Mouse (Mus musculus) liver, embryonic 16.5 days (tissue): ENCODE measurements around the gene Fezf2. TPM values are rescaled to one million over a fixed set of nuclear protein-coding genes. Genes with fewer than 3 reads are reported as not detected.

Experiments
- ATAC-seq: fragments of 200-750 bp; cut with Nextera tagmentation; 2 replicates; pipeline ENCODE4 v1.8.0; 2017; ENCODE audit warnings: low read depth, mild to moderate bottlenecking, moderate number of reproducible peaks, moderate library complexity
- H3K27ac ChIP-seq: fragments of 300-500 bp; sonication (generic); 2 replicates; pipeline ENCODE4 v1.5.1; 2014; ENCODE audit warnings: mild to moderate bottlenecking, low read length
- H3K27me3 ChIP-seq: fragments of 300-500 bp; sonication (generic); 2 replicates; pipeline ENCODE4 v1.6.1; 2014; ENCODE audit warnings: low read depth, low read length, mixed read lengths; ENCODE audit not compliant: control insufficient read depth, insufficient read depth
- H3K36me3 ChIP-seq: fragments of 300-500 bp; sonication (generic); 2 replicates; pipeline ENCODE4 v1.6.1; 2014; ENCODE audit warnings: mild to moderate bottlenecking; ENCODE audit not compliant: control insufficient read depth, insufficient read depth
- H3K4me1 ChIP-seq: fragments of 300-500 bp; sonication (generic); 2 replicates; pipeline ENCODE4 v1.6.1; 2014; ENCODE audit warnings: low read depth, low read length, mixed read lengths; ENCODE audit not compliant: control insufficient read depth
- H3K4me2 ChIP-seq: fragments of 300-500 bp; sonication (generic); 2 replicates; pipeline ENCODE4 v1.6.1; 2014; ENCODE audit warnings: low read depth, low read length, mixed read lengths
- H3K4me3 ChIP-seq: fragments of 300-500 bp; sonication (generic); 2 replicates; pipeline ENCODE4 v1.5.1; 2014; ENCODE audit warnings: low read depth, mild to moderate bottlenecking, low read length
- H3K9ac ChIP-seq: fragments of 300-500 bp; sonication (generic); 2 replicates; pipeline ENCODE4 v1.6.1; 2014; ENCODE audit warnings: low read depth, low read length
- H3K9me3 ChIP-seq: fragments of 300-500 bp; sonication (generic); replicated peaks from 2 replicates; pipeline ENCODE4 v1.6.1; 2016; ENCODE audit warnings: low read length; ENCODE audit not compliant: control insufficient read depth
- WGBS: fragments of 180-500 bp; shearing (Covaris S2); extraction: QIAGEN DNeasy Blood & Tissue Kit; methylation state at CpG from one replicate; pipeline ENCODE4 v1.1.7; 2014; ENCODE audit not compliant: insufficient replicate concordance; 5-methylcytosine and 5-hydroxymethylcytosine counted together
- polyA plus RNA-seq: library from polyadenylated mRNA; unstranded; fragments of >200 nt; fragmentation: Nextera tagmentation; extraction: Ambion mirVana; gene quantifications from 2 replicates; pipeline ENCODE4 v1.2.1, GENCODE M21; 2015

The Fezf2 gene
- polyA plus RNA-seq, 1 experiment from 2014 or later: not detected

GRCm38 (mm10) chr14:12377289-12377688 lies 29.3 kb upstream of the Fezf2 start:
- Histone ChIP-seq H3K4me2 (no peak overlapping the region), H3K9me3 (no peaks in the 10 kb centered on the region), H3K27ac (no peak overlapping the region), H3K4me3 (no peak overlapping the region), H3K27me3 (no peaks in the 10 kb centered on the region), H3K36me3 (no peaks in the 10 kb centered on the region), H3K4me1 (no peaks in the 10 kb centered on the region), H3K9ac (no peak overlapping the region)
- 78% methylated on average over 2 of the region's 2 CpGs for WGBS
- no peak for ATAC-seq

DNA sequence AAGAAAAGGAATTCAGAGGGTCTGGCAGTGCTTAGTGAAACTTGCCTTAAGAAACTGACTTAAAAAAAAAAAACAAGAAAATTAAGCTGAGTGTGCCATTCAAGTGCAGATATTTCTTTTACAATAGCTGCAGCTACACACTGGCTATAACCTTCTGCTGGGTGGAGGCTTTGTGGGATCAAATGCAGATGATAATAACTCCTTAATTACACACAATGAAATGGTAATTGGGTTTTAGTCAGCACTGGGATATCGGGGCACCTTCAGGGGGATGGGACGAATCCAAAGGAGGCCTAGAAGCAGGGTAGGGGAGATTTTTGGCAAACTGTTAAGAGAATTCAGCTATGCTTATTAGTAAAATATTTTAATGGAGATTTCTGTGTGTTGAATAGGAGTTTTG lies 27.5 kb upstream of the Fezf2 start:
- Histone ChIP-seq H3K27ac (no peak overlapping the region), H3K4me1 (no peaks in the 10 kb centered on the region), H3K4me2 (no peak overlapping the region), H3K9me3 (no peaks in the 10 kb centered on the region), H3K36me3 (no peaks in the 10 kb centered on the region), H3K9ac (no peak overlapping the region), H3K4me3 (no peak overlapping the region), H3K27me3 (no peaks in the 10 kb centered on the region)
- no peak for ATAC-seq
- 66% methylated on average over 2 of the region's 2 CpGs for WGBS

GRCm38 (mm10) chr14:12350271-12350916 lies 2.4 kb upstream of the Fezf2 start:
- no peaks in the 10 kb centered on the region for H3K9me3 ChIP-seq
- no peak overlapping the region for H3K4me2 ChIP-seq
- no peaks in the 10 kb centered on the region for H3K4me1 ChIP-seq
- WGBS: 9% methylated on average over 16 of the region's 16 CpGs
- H3K27ac ChIP-seq: no peak overlapping the region
- no peak overlapping the region for H3K9ac ChIP-seq
- ATAC-seq: no peak
- no peaks in the 10 kb centered on the region for H3K36me3 ChIP-seq
- H3K4me3 ChIP-seq: no peak overlapping the region
- peaks cover 54% of the 10 kb centered on the region for H3K27me3 ChIP-seq

DNA sequence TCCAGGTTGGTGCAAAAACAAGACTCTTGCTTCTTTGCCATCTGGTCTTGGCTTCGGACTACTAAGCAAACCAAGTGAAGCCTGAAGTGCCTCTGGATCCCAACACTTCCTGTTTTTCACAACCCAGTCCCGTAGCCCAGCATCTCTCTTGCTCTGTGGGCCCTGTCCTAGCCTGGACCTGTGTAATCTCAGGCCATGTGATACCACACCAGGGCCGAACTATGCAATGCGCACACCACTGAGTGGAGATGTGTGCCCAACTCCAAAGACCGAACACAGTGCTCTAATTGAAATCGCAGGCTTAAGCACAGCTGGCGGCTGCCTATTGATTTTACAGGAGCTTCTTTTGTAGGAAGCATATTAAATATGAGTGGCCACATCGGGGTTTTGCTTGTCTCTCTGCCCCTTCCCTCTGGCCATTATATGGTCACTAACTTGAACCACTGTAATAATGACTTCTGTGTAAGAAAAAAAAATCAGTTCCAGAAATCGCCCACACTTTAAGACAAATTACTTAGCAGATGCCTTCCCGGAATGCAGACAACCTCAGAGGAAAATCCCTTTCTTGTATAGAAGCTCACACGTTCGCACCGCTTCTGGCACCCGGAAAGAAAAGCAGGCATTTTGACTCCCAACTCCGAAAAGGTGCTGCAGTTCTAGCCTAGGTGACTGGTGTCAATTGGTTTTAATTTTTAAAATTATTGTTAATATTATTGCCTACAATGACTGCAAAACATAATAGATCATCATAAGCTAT lies 1.5 kb upstream of the Fezf2 start:
- WGBS: 6% methylated on average over 15 of the region's 15 CpGs
- H3K27me3 ChIP-seq: peaks cover 63% of the 10 kb centered on the region

GRCm38 (mm10) chr14:12346865-12347600 lies 956 bp downstream of the Fezf2 start:
- Histone ChIP-seq H3K9me3 (no peaks in the 10 kb centered on the region), H3K36me3 (no peaks in the 10 kb centered on the region), H3K27ac (no peak overlapping the region), H3K9ac (no peak overlapping the region), H3K4me3 (no peak overlapping the region), H3K27me3 (peaks cover 87% of the 10 kb centered on the region), H3K4me2 (no peak overlapping the region), H3K4me1 (no peaks in the 10 kb centered on the region)
- 4% methylated on average over 26 of the region's 26 CpGs for WGBS
- no peak for ATAC-seq

More for the DNA sequence above, 1.5 kb upstream of the Fezf2 start:
- Histone ChIP-seq H3K36me3 (no peaks in the 10 kb centered on the region), H3K4me3 (no peak overlapping the region), H3K4me2 (no peak overlapping the region), H3K4me1 (no peaks in the 10 kb centered on the region), H3K9ac (no peak overlapping the region), H3K27ac (no peak overlapping the region), H3K9me3 (no peaks in the 10 kb centered on the region)
- ATAC-seq: no peak

DNA sequence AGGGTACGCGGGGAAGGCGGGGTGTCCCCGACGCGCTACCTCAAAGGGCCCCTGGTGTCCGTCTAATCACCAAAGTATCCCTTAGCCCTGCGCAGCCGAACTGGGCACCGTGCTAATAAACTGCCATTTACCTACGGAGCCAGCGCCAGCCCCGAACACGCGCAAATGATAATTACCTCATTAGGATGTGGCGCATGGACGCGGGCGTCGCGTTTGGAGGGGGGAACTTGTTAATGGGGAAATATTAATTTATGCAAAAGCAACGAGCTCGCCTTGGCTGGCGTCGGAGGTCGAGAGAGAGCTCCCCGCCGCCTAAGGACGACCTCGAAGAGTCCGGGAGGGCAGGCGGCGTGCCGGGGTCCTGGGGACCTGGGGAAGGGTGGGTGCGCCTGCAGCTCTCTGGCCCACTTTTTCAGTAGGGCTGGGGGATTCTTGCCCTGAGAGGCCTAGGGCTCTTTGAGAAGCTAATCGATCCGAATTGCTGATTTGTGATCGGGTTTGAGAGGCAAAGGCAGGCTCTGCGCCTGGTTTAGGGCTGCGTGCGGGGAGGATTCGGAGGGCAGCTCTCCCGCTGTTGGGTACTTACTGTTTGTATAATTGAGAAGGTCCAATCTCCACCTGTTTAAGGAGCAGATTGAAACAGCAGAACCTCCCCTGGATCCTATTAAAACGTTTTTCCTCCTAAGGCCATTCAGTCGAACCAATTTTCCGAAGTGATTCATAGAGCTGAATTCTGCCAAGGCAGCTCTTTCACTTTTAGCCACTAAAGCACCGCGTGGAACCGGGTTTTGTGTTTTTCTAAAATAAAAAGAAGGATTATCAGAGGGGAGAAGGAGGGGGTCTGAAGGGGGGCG lies 1.8 kb downstream of the Fezf2 start:
- no peak overlapping the region for H3K27ac ChIP-seq
- ATAC-seq: no peak
- H3K36me3 ChIP-seq: no peaks in the 10 kb centered on the region
- H3K4me2 ChIP-seq: no peak overlapping the region
- no peaks in the 10 kb centered on the region for H3K9me3 ChIP-seq
- H3K4me1 ChIP-seq: no peaks in the 10 kb centered on the region
- no peak overlapping the region for H3K4me3 ChIP-seq
- 1% methylated on average over 50 of the region's 50 CpGs for WGBS
- H3K27me3 ChIP-seq: peaks cover 95% of the 10 kb centered on the region
- H3K9ac ChIP-seq: no peak overlapping the region

DNA sequence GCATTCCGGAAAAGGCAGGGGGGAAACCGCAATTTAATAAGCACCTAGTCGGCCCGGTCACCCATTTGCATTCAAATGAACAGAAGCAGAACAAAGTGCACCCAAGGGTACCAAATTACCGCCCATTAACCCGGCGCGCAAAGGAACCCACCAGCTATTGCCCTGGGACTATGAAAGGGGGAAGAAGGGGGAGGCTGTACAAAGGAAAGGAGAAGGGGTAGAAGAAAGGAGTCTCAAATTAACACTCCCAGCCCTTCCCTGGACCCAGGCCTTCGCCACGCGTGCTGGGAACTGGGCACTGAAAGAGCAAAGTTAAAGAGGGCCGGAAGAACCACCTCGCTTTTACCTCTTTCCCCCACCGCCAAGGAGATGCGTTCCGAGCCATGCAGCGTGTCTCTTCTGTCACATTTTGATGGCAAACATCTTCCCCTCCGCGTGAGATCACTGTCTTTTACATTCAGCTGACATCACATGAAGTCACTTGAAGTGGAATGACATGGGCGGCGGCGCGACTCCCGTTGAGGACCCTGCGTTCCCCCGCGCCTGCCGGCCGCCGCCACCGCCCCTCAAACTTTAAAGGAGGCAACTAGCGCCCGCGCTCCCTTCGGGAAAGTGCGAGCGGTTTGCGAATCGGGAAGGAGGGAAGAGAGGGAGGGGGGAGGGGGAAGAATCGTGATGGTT lies 2.6 kb downstream of the Fezf2 start:
- no peak for ATAC-seq
- WGBS: 1% methylated on average over 40 of the region's 40 CpGs
- Histone ChIP-seq H3K4me1 (no peaks in the 10 kb centered on the region), H3K27ac (no peak overlapping the region), H3K4me3 (no peak overlapping the region), H3K36me3 (no peaks in the 10 kb centered on the region), H3K4me2 (no peak overlapping the region), H3K27me3 (peaks cover 98% of the 10 kb centered on the region), H3K9me3 (no peaks in the 10 kb centered on the region), H3K9ac (no peak overlapping the region)

GRCm38 (mm10) chr14:12344746-12345240 lies 3.2 kb downstream of the Fezf2 start:
- WGBS: 3% methylated on average over 36 of the region's 39 CpGs
- ATAC-seq: no peak
- H3K9ac ChIP-seq: no peak overlapping the region
- peaks cover 100% of the 10 kb centered on the region for H3K27me3 ChIP-seq
- no peak overlapping the region for H3K27ac ChIP-seq
- H3K9me3 ChIP-seq: no peaks in the 10 kb centered on the region
- no peaks in the 10 kb centered on the region for H3K4me1 ChIP-seq
- no peaks in the 10 kb centered on the region for H3K36me3 ChIP-seq
- H3K4me3 ChIP-seq: no peak overlapping the region
- no peak overlapping the region for H3K4me2 ChIP-seq
